In the genomic region with DNA sequence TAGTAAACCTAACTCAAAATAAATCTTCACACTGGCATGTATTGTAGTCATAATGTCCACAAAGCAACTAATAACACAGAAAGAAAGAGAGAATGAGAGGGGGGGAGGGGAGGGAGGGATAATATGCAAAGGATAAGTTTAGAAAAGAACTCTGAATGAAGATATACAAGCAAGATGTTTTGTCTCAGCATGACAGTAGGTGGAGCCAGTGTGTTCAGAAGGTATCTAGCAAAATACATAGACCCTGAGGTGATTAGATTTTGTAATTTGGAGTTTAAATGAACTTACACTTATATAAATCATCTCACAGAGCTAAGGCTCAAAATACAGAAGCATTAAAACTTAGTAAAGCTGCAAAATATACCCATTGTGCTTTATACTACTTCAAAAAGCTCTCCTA, we compare ENCODE assay signal across 13 mouse cellular contexts. TPM values are rescaled to one million over a fixed set of nuclear protein-coding genes. Genes with fewer than 3 reads are reported as not detected.
DNase-seq lines count a peak whose midpoint lies in the region; ATAC-seq and TF ChIP-seq lines count a peak whose summit lies in the region.
"Had no signal": no experiment of that assay in that cellular context is flagged by ENCODE, and none has a peak within 500 bp of the region (broad histone marks: within the 10 kb centered on the region; RNA-seq: fewer than 3 reads in every experiment).

No protein-coding gene starts in this region.

- H3K9ac ChIP-seq in forebrain, postnatal 0 days: no peak overlapping the region
- no peak overlapping the region for H3K9ac ChIP-seq in forebrain, embryonic 15.5 days (replicated peaks)
- H3K9ac ChIP-seq in liver, postnatal 0 days (replicated peaks): no peak overlapping the region
- H3K9ac ChIP-seq: forebrain, embryonic 12.5 days had no signal

- POLR2A ChIA-PET in Patski (lab: Charles Lee): no interaction called here

- no peaks in the 10 kb centered on the region for H3K9me3 ChIP-seq in forebrain, postnatal 0 days (ENCODE audit: low read length)
- no peaks in the 10 kb centered on the region for H3K9me3 ChIP-seq in forebrain, embryonic 15.5 days
- no peaks in the 10 kb centered on the region for H3K9me3 ChIP-seq in liver, postnatal 0 days (ENCODE audit: low read length)
- H3K9me3 ChIP-seq: forebrain, embryonic 12.5 days; midbrain, embryonic 10.5 days had no signal

- CTCF ChIA-PET in Patski (lab: Charles Lee): interaction anchor here (1.1 to 1.3 kb wide), 3 partner anchors 10 to 53 kb away, joined by 3 to 4 read pairs (median 3); no protein-coding TSS in a partner anchor

- TF ChIP-seq CTCF in forebrain, postnatal 0 days (IDR thresholded peaks at IDR 0.05; ENCODE audit: low read depth): peak; percentile 34; the same call in 1 of the 2 replicates
- peak; percentile 47 for TF ChIP-seq CTCF in liver, postnatal 0 days (IDR thresholded peaks at IDR 0.05; ENCODE audit: low read depth)
- TF ChIP-seq CTCF in Patski (IDR thresholded peaks at IDR 0.05): peak; percentile 8

- no peak overlapping the region for H3K4me2 ChIP-seq in forebrain, postnatal 0 days (ENCODE audit: low read depth)
- H3K4me2 ChIP-seq in forebrain, embryonic 15.5 days (replicated peaks): no peak overlapping the region
- H3K4me2 ChIP-seq in liver, postnatal 0 days (ENCODE audit: low read depth, low read length): no peak overlapping the region
- H3K4me2 ChIP-seq: forebrain, embryonic 12.5 days had no signal

- ATAC-seq in forebrain, postnatal 0 days: no peak
- no peak for ATAC-seq in forebrain, embryonic 15.5 days (replicated peaks)
- ATAC-seq in liver, postnatal 0 days: no peak
- ATAC-seq in Patski: no peak
- no peak for ATAC-seq in granulocyte monocyte progenitor cell, adult 5-6 weeks (replicated peaks; ENCODE audit: poor library complexity, severe bottlenecking)

- H3K27ac ChIP-seq in forebrain, postnatal 0 days (ENCODE audit: low read depth, low read length): no peak overlapping the region
- no peak overlapping the region for H3K27ac ChIP-seq in forebrain, embryonic 15.5 days (replicated peaks)
- H3K27ac ChIP-seq in liver, postnatal 0 days (ENCODE audit: low read depth): no peak overlapping the region
- H3K27ac ChIP-seq: forebrain, embryonic 12.5 days; midbrain, embryonic 10.5 days had no signal

- no peak for TF ChIP-seq EP300 in liver, postnatal 0 days (IDR thresholded peaks at IDR 0.05; ENCODE audit: low read depth)

- DNase-seq in forebrain, postnatal 0 days: peak; percentile 4
- no peak for DNase-seq in liver, postnatal 0 days
- no peak for DNase-seq in liver
- no peak for DNase-seq in Patski (ENCODE audit: low read depth, low spot score)
- peak; percentile 2 for DNase-seq in retina, embryonic 14.5 days (ENCODE audit: low spot score)
- DNase-seq in B cell, adult 2 months: no peak
- DNase-seq: embryo, embryonic 11 days; gastrocnemius, postnatal 36 days; heart, postnatal 14 days had no signal

- H3K4me3 ChIP-seq in forebrain, postnatal 0 days (ENCODE audit: low read depth, low read length): no peak overlapping the region
- no peak overlapping the region for H3K4me3 ChIP-seq in forebrain, embryonic 15.5 days
- H3K4me3 ChIP-seq in liver, postnatal 0 days (ENCODE audit: low read depth, low read length): no peak overlapping the region
- H3K4me3 ChIP-seq: forebrain, embryonic 12.5 days; midbrain, embryonic 10.5 days had no signal

- H3K4me1 ChIP-seq in forebrain, postnatal 0 days (ENCODE audit: insufficient read depth): no peaks in the 10 kb centered on the region
- no peaks in the 10 kb centered on the region for H3K4me1 ChIP-seq in forebrain, embryonic 15.5 days
- H3K4me1 ChIP-seq in liver, postnatal 0 days (ENCODE audit: insufficient read depth): no peaks in the 10 kb centered on the region
- H3K4me1 ChIP-seq: forebrain, embryonic 12.5 days; midbrain, embryonic 10.5 days had no signal

- no peaks in the 10 kb centered on the region for H3K36me3 ChIP-seq in forebrain, postnatal 0 days (ENCODE audit: insufficient read depth)
- no peaks in the 10 kb centered on the region for H3K36me3 ChIP-seq in forebrain, embryonic 15.5 days
- H3K36me3 ChIP-seq in liver, postnatal 0 days (replicated peaks; ENCODE audit: insufficient read depth, low read length): 0 out of 2 replicates have a peak, but pooled peaks cover under 1% of the 10 kb centered on the region
- H3K36me3 ChIP-seq: forebrain, embryonic 12.5 days; midbrain, embryonic 10.5 days had no signal

- H3K27me3 ChIP-seq in forebrain, postnatal 0 days (ENCODE audit: insufficient read depth, low read length): no peaks in the 10 kb centered on the region
- no peaks in the 10 kb centered on the region for H3K27me3 ChIP-seq in forebrain, embryonic 15.5 days
- no peaks in the 10 kb centered on the region for H3K27me3 ChIP-seq in liver, postnatal 0 days (ENCODE audit: insufficient read depth, low read length)
- no peaks in the 10 kb centered on the region for H3K27me3 ChIP-seq in Patski
- H3K27me3 ChIP-seq: forebrain, embryonic 12.5 days had no signal

- in situ Hi-C loops in Patski (cut with MboI; ENCODE audit: low pct_unique_long_range_greater_than_20kb): no loop called here

RNA-seq across cellular contexts. Expression of a gene that starts 44.7 kb away (rescaled TPM):
- total RNA-seq in forebrain, postnatal 0 days (2014; rRNA removed): 12.1 TPM in 2 replicates
- polyA plus RNA-seq in forebrain, postnatal 0 days (2015; fragmentation: Nextera tagmentation; extraction: Ambion mirVana): 7.9 and 14.1 TPM in 2 replicates
- 9.1 and 10.8 TPM in 2 replicates for polyA plus RNA-seq in forebrain, embryonic 15.5 days (2015; fragmentation: Nextera tagmentation; extraction: Ambion mirVana)
- polyA plus RNA-seq in liver, postnatal 0 days (2015; fragmentation: Nextera tagmentation; extraction: Ambion mirVana): 18.7 and 19.4 TPM in 2 replicates
- polyA plus RNA-seq in Patski (2021): 67.8 TPM
- total RNA-seq in granulocyte monocyte progenitor cell, adult 5-6 weeks (2014; fragmentation: Nextera tagmentation): 42.7 and 49.6 TPM in 2 replicates
- 42.1 and 48.8 TPM in 2 replicates for total RNA-seq in granulocyte monocyte progenitor cell, adult 5-6 weeks (2017)

Comparison
In these comparisons a context has a peak if more than half of its experiments do, and no peak if none do; other contexts are left out.
1. DNase-seq: peak in forebrain, postnatal 0 days (single experiment) and retina, embryonic 14.5 days (single experiment); none in liver, postnatal 0 days (single experiment), liver (single experiment), Patski (single experiment) and B cell, adult 2 months (0 of 2).
2. Peak in every context shown above with its lines, with median percentiles within 50 percentile points of each other: CTCF ChIP-seq.